Mouse (Mus musculus) intestine, postnatal 0 days (tissue): ENCODE results near the gene Lrp8. TPM values are rescaled to one million over a fixed set of nuclear protein-coding genes. Genes with fewer than 3 reads are reported as not detected.
A peak's percentile ranks its signal among the peaks of the same experiment; 100 is the strongest.

Source experiments
- ATAC-seq: fragments of 200-750 bp; cut with Nextera tagmentation; 2 replicates; pipeline ENCODE4 v1.8.0; 2017; ENCODE audit warnings: mild to moderate bottlenecking, moderate TSS enrichment, moderate library complexity
- H3K27ac ChIP-seq: fragments of 300-500 bp; sonication (generic); 2 replicates; pipeline ENCODE4 v1.5.1; 2014; ENCODE audit warnings: mild to moderate bottlenecking, low read depth, low read length, moderate library complexity
- H3K27me3 ChIP-seq: fragments of 300-500 bp; sonication (generic); replicated peaks from 2 replicates; pipeline ENCODE4 v1.6.1; 2014; ENCODE audit warnings: low read length, mixed read lengths; ENCODE audit not compliant: control insufficient read depth, insufficient read depth
- H3K36me3 ChIP-seq: fragments of 300-500 bp; sonication (generic); 2 replicates; pipeline ENCODE4 v1.6.1; 2014; ENCODE audit warnings: mild to moderate bottlenecking, moderate library complexity; ENCODE audit not compliant: control insufficient read depth, insufficient read depth
- H3K4me1 ChIP-seq: fragments of 300-500 bp; sonication (generic); replicated peaks from 2 replicates; pipeline ENCODE4 v1.6.1; 2014; ENCODE audit warnings: antibody characterized with exemption, low read length, mixed read lengths; ENCODE audit not compliant: control insufficient read depth, insufficient read depth
- H3K4me2 ChIP-seq: fragments of 300-500 bp; sonication (generic); replicated peaks from 2 replicates; pipeline ENCODE4 v1.6.1; 2014; ENCODE audit warnings: low read depth, mild to moderate bottlenecking, moderate library complexity
- H3K4me3 ChIP-seq: fragments of 300-500 bp; sonication (generic); 2 replicates; pipeline ENCODE4 v1.5.1; 2014; ENCODE audit warnings: low read depth, low read length
- H3K9ac ChIP-seq: fragments of 300-500 bp; sonication (generic); 2 replicates; pipeline ENCODE4 v1.6.1; 2014; ENCODE audit warnings: mild to moderate bottlenecking, low read depth, low read length
- H3K9me3 ChIP-seq: fragments of 300-500 bp; sonication (generic); 2 replicates; pipeline ENCODE4 v1.6.1; 2016; ENCODE audit warnings: mixed run types; ENCODE audit not compliant: control insufficient read depth
- CTCF ChIP-seq: sonication (generic); IDR thresholded peaks from 2 replicates; pipeline ENCODE4 v1.5.1; 2016; ENCODE audit warnings: low read depth, mild to moderate bottlenecking, control low read depth, antibody characterized with exemption, moderate library complexity
- WGBS: fragments of 180-500 bp; shearing (Covaris S2); extraction: QIAGEN DNeasy Blood & Tissue Kit; methylation state at CpG from one replicate; pipeline ENCODE4 v1.1.7; 2014; 5-methylcytosine and 5-hydroxymethylcytosine counted together
- polyA plus RNA-seq: library from polyadenylated mRNA; unstranded; fragments of >200 nt; fragmentation: Nextera tagmentation; extraction: Ambion mirVana; gene quantifications from 2 replicates; pipeline ENCODE4 v1.2.1, GENCODE M21; 2015

The Lrp8 gene
- polyA plus RNA-seq, 1 experiment from 2014 or later, result 0.66 TPM

GRCm38 (mm10) chr4:107803351-107804106 lies 1.5 kb downstream of the Lrp8 start:
- peak overlapping the region; percentile 22; the same call in 1 of the 2 replicates for H3K27ac ChIP-seq
- peak; percentile 97 for ATAC-seq
- peak overlapping the region; percentile 99 for H3K4me2 ChIP-seq
- H3K4me1 ChIP-seq, result 0 out of 2 replicates have a peak, but pooled peaks cover 2% of the 10 kb centered on the region
- no peaks in the 10 kb centered on the region for H3K9me3 ChIP-seq
- 1% methylated on average over 44 of the region's 46 CpGs for WGBS
- H3K9ac ChIP-seq, result peak overlapping the region; percentile 32; the same call in 1 of the 2 replicates
- 0 out of 2 replicates have a peak, but pooled peaks have one; percentile 1 for TF ChIP-seq CTCF
- H3K36me3 ChIP-seq, result no peaks in the 10 kb centered on the region; the same call in 1 of the 2 replicates
- peaks cover 6% of the 10 kb centered on the region; the same call in 1 of the 2 replicates for H3K27me3 ChIP-seq
- H3K4me3 ChIP-seq, result peak overlapping the region; percentile 65

GRCm38 (mm10) chr4:107805491-107805890 lies 3.4 kb downstream of the Lrp8 start:
- 0 out of 2 replicates have a peak, but pooled peaks cover 2% of the 10 kb centered on the region for H3K4me1 ChIP-seq
- H3K27me3 ChIP-seq, result peaks cover 6% of the 10 kb centered on the region; the same call in 1 of the 2 replicates
- H3K9ac ChIP-seq, result no peak overlapping the region
- WGBS, result 76% methylated on average over 3 of the region's 3 CpGs
- no peaks in the 10 kb centered on the region; the same call in 1 of the 2 replicates for H3K36me3 ChIP-seq
- H3K27ac ChIP-seq, result no peak overlapping the region
- peak; percentile 57 for TF ChIP-seq CTCF
- H3K4me3 ChIP-seq, result no peak overlapping the region
- H3K4me2 ChIP-seq, result no peak overlapping the region
- H3K9me3 ChIP-seq, result no peaks in the 10 kb centered on the region
- no peak for ATAC-seq

- H3K4me1 ChIP-seq, result no peaks in the 10 kb centered on the region
- 70% methylated on average over 4 of the region's 4 CpGs for WGBS
- H3K9ac ChIP-seq, result no peak overlapping the region
- no peak overlapping the region for H3K4me2 ChIP-seq
- peaks cover 6% of the 10 kb centered on the region; the same call in 1 of the 2 replicates for H3K27me3 ChIP-seq
- H3K27ac ChIP-seq, result no peak overlapping the region
- ATAC-seq, result no peak
- H3K4me3 ChIP-seq, result no peak overlapping the region
- H3K36me3 ChIP-seq, result no peaks in the 10 kb centered on the region; the same call in 1 of the 2 replicates
- no peaks in the 10 kb centered on the region for H3K9me3 ChIP-seq
- no peak for TF ChIP-seq CTCF
Observed at GRCm38 (mm10) chr4:107807796-107808195, 5.7 kb downstream of the Lrp8 start.

GRCm38 (mm10) chr4:107808655-107809054 lies 6.6 kb downstream of the Lrp8 start:
- no peak for ATAC-seq

GRCm38 (mm10) chr4:107811006-107811405 lies 8.9 kb downstream of the Lrp8 start:
- no peak overlapping the region for H3K27ac ChIP-seq
- 91% methylated on average over 3 of the region's 3 CpGs for WGBS
- H3K36me3 ChIP-seq, result no peaks in the 10 kb centered on the region
- no peak for ATAC-seq
- H3K4me3 ChIP-seq, result no peak overlapping the region
- H3K27me3 ChIP-seq, result no peaks in the 10 kb centered on the region
- no peak overlapping the region for H3K9ac ChIP-seq
- TF ChIP-seq CTCF, result no peak
- no peaks in the 10 kb centered on the region for H3K9me3 ChIP-seq
- H3K4me1 ChIP-seq, result no peaks in the 10 kb centered on the region
- no peak overlapping the region for H3K4me2 ChIP-seq

More at GRCm38 (mm10) chr4:107808655-107809054, 6.6 kb downstream of the Lrp8 start:
- Histone ChIP-seq H3K4me2 (no peak overlapping the region), H3K27ac (no peak overlapping the region), H3K9ac (no peak overlapping the region), H3K4me3 (no peak overlapping the region), H3K36me3 (no peaks in the 10 kb centered on the region; the same call in 1 of the 2 replicates), H3K4me1 (no peaks in the 10 kb centered on the region), H3K9me3 (no peaks in the 10 kb centered on the region), H3K27me3 (no peaks in the 10 kb centered on the region)
- TF ChIP-seq CTCF, result no peak

- Histone ChIP-seq H3K4me3 (no peak overlapping the region), H3K36me3 (no peaks in the 10 kb centered on the region), H3K9ac (no peak overlapping the region), H3K27me3 (no peaks in the 10 kb centered on the region), H3K4me2 (no peak overlapping the region), H3K27ac (no peak overlapping the region), H3K4me1 (no peaks in the 10 kb centered on the region), H3K9me3 (no peaks in the 10 kb centered on the region)
- 65% methylated on average over 10 of the region's 10 CpGs for WGBS
- ATAC-seq, result no peak
- no peak for TF ChIP-seq CTCF
Observed at GRCm38 (mm10) chr4:107811716-107812330, 9.8 kb downstream of the Lrp8 start.
